Mouse (Mus musculus) embryonic stem cell, embryonic (primary cell): ENCODE results near the gene Gcnt1.

Experiments
- CTCF ChIA-PET, 4 experiments: fragments of 300-600 bp in 2 of 4; fragments of 350-600 bp in 2 of 4; sonication (Branson Sonifier 250); formaldehyde crosslinking; loops; one replicate each; lab custom pipeline; 2022; ENCODE audit warnings: inconsistent platforms in 2 of 4; lab: Charles Lee
- POLR2A ChIA-PET, 4 experiments: fragments of 300-600 bp in 2 of 4; fragments of 350-600 bp in 2 of 4; sonication (Branson Sonifier 250); formaldehyde crosslinking; loops; one replicate each; lab custom pipeline; 2022; ENCODE audit warnings: antibody characterized with exemption in 4 of 4, inconsistent platforms in 1 of 4; lab: Charles Lee

Gene Gcnt1

GRCm38 (mm10) chr19:17385022-17385421 lies 12.4 kb upstream of the Gcnt1 start:
- ChIA-PET POLR2A (interaction anchor here in 1 of 4 experiments (0.7 kb wide), 1 partner anchor 232 kb away, joined by 13 read pairs; no protein-coding TSS in a partner anchor), CTCF (no interaction called here)

GRCm38 (mm10) chr19:17382807-17383397 lies 10.3 kb upstream of the Gcnt1 start:
- CTCF ChIA-PET: interaction anchor here (0.6 to 1.8 kb wide), 7 partner anchors 18 to 1939 kb away, joined by 3 to 5 read pairs (median 3); no protein-coding TSS in a partner anchor
- POLR2A ChIA-PET: interaction anchor here in 3 of 4 experiments (0.7 to 1.6 kb wide), 5 partner anchors 11 to 231 kb away, joined by 3 to 4 read pairs (median 4); partner anchors contain the start of gene Rfk (in 2 of the 3)

GRCm38 (mm10) chr19:17380549-17380948 lies 7.9 kb upstream of the Gcnt1 start:
- CTCF ChIA-PET: no interaction called here
- POLR2A ChIA-PET: interaction anchor here in 2 of 4 experiments (0.5 to 0.6 kb wide), 2 partner anchors 16 to 400 kb away, joined by 3 read pairs; no protein-coding TSS in a partner anchor

- POLR2A ChIA-PET: interaction anchor here in 1 of 4 experiments (0.7 kb wide), 1 partner anchor 16 kb away, joined by 3 read pairs; no protein-coding TSS in a partner anchor
- CTCF ChIA-PET: no interaction called here
These were observed 6.2 kb upstream of the Gcnt1 start for GRCm38 (mm10) chr19:17378845-17379244.

GRCm38 (mm10) chr19:17369581-17369980 lies 3.1 kb downstream of the Gcnt1 start:
- POLR2A ChIA-PET: interaction anchor here in 1 of 4 experiments (0.6 kb wide), 1 partner anchor 23 kb away, joined by 6 read pairs; no protein-coding TSS in a partner anchor
- CTCF ChIA-PET: interaction anchor here in 2 of 4 experiments (0.7 to 1.2 kb wide), 2 partner anchors 206 to 518 kb away, joined by 3 read pairs; no protein-coding TSS in a partner anchor

GRCm38 (mm10) chr19:17368557-17368956 lies 4.1 kb downstream of the Gcnt1 start:
- CTCF ChIA-PET: interaction anchor here in 1 of 4 experiments (1.2 kb wide), 1 partner anchor 205 kb away, joined by 3 read pairs; no protein-coding TSS in a partner anchor

GRCm38 (mm10) chr19:17366364-17367090 lies 6.1 kb downstream of the Gcnt1 start:
- POLR2A ChIA-PET: no interaction called here
- CTCF ChIA-PET: interaction anchor here in 1 of 4 experiments (1.1 kb wide), 1 partner anchor 466 kb away, joined by 3 read pairs; no protein-coding TSS in a partner anchor

More at GRCm38 (mm10) chr19:17368557-17368956, 4.1 kb downstream of the Gcnt1 start:
- POLR2A ChIA-PET: no interaction called here

GRCm38 (mm10) chr19:17364741-17365140 lies 7.9 kb downstream of the Gcnt1 start:
- POLR2A ChIA-PET: interaction anchor here in 3 of 4 experiments (0.6 to 1.2 kb wide), 13 partner anchors 10 to 1158 kb away, joined by 3 to 8 read pairs (median 5); no protein-coding TSS in a partner anchor
- CTCF ChIA-PET: interaction anchor here (0.5 to 2.0 kb wide), 71 partner anchors 8 to 1866 kb away, joined by 3 to 92 read pairs (median 4); no protein-coding TSS in a partner anchor

GRCm38 (mm10) chr19:17361181-17361580 lies 11.5 kb downstream of the Gcnt1 start:
- ChIA-PET POLR2A (interaction anchor here in 2 of 4 experiments (1.0 to 1.2 kb wide), 3 partner anchors 11 to 225 kb away, joined by 3 read pairs; no protein-coding TSS in a partner anchor), CTCF (interaction anchor here in 2 of 4 experiments (0.8 to 1.7 kb wide), 3 partner anchors 236 kb away, joined by 3 read pairs; no protein-coding TSS in a partner anchor)

- CTCF ChIA-PET: interaction anchor here in 3 of 4 experiments (0.8 to 2.1 kb wide), 4 partner anchors 8 to 235 kb away, joined by 3 to 8 read pairs (median 6); no protein-coding TSS in a partner anchor
These were observed 13.2 kb downstream of the Gcnt1 start for GRCm38 (mm10) chr19:17359315-17359890.

GRCm38 (mm10) chr19:17357391-17357790 lies 15.3 kb downstream of the Gcnt1 start:
- POLR2A ChIA-PET: interaction anchor here in 2 of 4 experiments (0.9 to 1.6 kb wide), 5 partner anchors 31 to 342 kb away, joined by 3 to 6 read pairs (median 3); partner anchors contain the start of gene Rfk (in 1 of the 2)
- CTCF ChIA-PET: interaction anchor here in 2 of 4 experiments (0.9 to 1.9 kb wide), 3 partner anchors 31 to 479 kb away, joined by 3 to 7 read pairs (median 3); no protein-coding TSS in a partner anchor

More at GRCm38 (mm10) chr19:17359315-17359890, 13.2 kb downstream of the Gcnt1 start:
- POLR2A ChIA-PET: interaction anchor here in 2 of 4 experiments (0.6 to 1.8 kb wide), 3 partner anchors 30 to 34 kb away, joined by 3 to 6 read pairs (median 3); no protein-coding TSS in a partner anchor

- CTCF ChIA-PET: interaction anchor here in 3 of 4 experiments (0.6 to 1.9 kb wide), 5 partner anchors 8 to 479 kb away, joined by 3 to 7 read pairs (median 4); no protein-coding TSS in a partner anchor
- POLR2A ChIA-PET: interaction anchor here in 2 of 4 experiments (0.9 to 1.6 kb wide), 5 partner anchors 32 to 342 kb away, joined by 3 to 6 read pairs (median 3); partner anchors contain the start of gene Rfk (in 1 of the 2)
These were observed 15.7 kb downstream of the Gcnt1 start for GRCm38 (mm10) chr19:17356932-17357331.

GRCm38 (mm10) chr19:17355950-17356867 lies 16.4 kb downstream of the Gcnt1 start:
- POLR2A ChIA-PET: interaction anchor here in 2 of 4 experiments (0.9 to 1.5 kb wide), 7 partner anchors 32 to 341 kb away, joined by 3 to 4 read pairs (median 4); partner anchors contain the start of gene Rfk (in 1 of the 2)

GRCm38 (mm10) chr19:17355361-17355760 lies 17.3 kb downstream of the Gcnt1 start:
- ChIA-PET CTCF (interaction anchor here in 3 of 4 experiments (0.6 to 2.1 kb wide), 4 partner anchors 9 to 229 kb away, joined by 3 to 8 read pairs (median 3); no protein-coding TSS in a partner anchor), POLR2A (interaction anchor here in 3 of 4 experiments (0.5 to 1.6 kb wide), 8 partner anchors 10 to 1099 kb away, joined by 3 to 11 read pairs (median 4); partner anchors contain the start of gene Rfk (in 1 of the 3))

More at GRCm38 (mm10) chr19:17355950-17356867, 16.4 kb downstream of the Gcnt1 start:
- CTCF ChIA-PET: interaction anchor here in 3 of 4 experiments (0.6 to 2.1 kb wide), 5 partner anchors 9 to 478 kb away, joined by 3 to 8 read pairs (median 4); no protein-coding TSS in a partner anchor

GRCm38 (mm10) chr19:17354797-17355196 lies 17.8 kb downstream of the Gcnt1 start:
- ChIA-PET POLR2A (interaction anchor here in 3 of 4 experiments (0.5 to 1.6 kb wide), 8 partner anchors 9 to 860 kb away, joined by 3 to 11 read pairs (median 4); partner anchors contain the start of gene Rfk (in 1 of the 3)), CTCF (interaction anchor here in 3 of 4 experiments (0.6 to 2.1 kb wide), 4 partner anchors 10 to 229 kb away, joined by 3 to 8 read pairs (median 3); no protein-coding TSS in a partner anchor)

GRCm38 (mm10) chr19:17354362-17354761 lies 18.3 kb downstream of the Gcnt1 start:
- ChIA-PET CTCF (interaction anchor here in 1 of 4 experiments (2.1 kb wide), 1 partner anchor 11 kb away, joined by 8 read pairs; no protein-coding TSS in a partner anchor), POLR2A (interaction anchor here in 2 of 4 experiments (1.2 to 1.6 kb wide), 4 partner anchors 9 to 40 kb away, joined by 3 to 5 read pairs (median 4); partner anchors contain the start of gene Rfk (in 1 of the 2))
